Mouse (Mus musculus) left cerebral cortex, postnatal 25 days (tissue): ENCODE results near the gene Abca4. TPM values are rescaled to one million over a fixed set of nuclear protein-coding genes. Genes with fewer than 3 reads are reported as not detected.
A peak's percentile ranks its signal among the peaks of the same experiment; 100 is the strongest.

Experiments used
- DNase-seq, 2 experiments: peaks; one replicate each; pipeline ENCODE4 v3.0.0; 2022; ENCODE audit warnings: low spot score in 2 of 2, mixed read lengths in 1 of 2
- intact Hi-C: fragments of 180-260 bp; cut with DNase I; formaldehyde crosslinking; loops from one replicate; pipeline ENCODE4 v1.15.1; 2025
- total RNA-seq, 2 experiments: library from RNA; stranded (reverse); gene quantifications; 2 replicates each; pipeline ENCODE4 v1.2.3; 2021

The Abca4 gene
- total RNA-seq, 2 experiments from 2014 or later = 2.8 to 3.4 TPM

- DNase-seq = no peak
- intact Hi-C loops = no loop called here
These were observed 57.8 kb downstream of the Abca4 start for GRCm38 (mm10) chr3:122102091-122102490.

- intact Hi-C loops = loop anchor here (2.0 kb wide), 2 partner anchors 137 to 219 kb away; no protein-coding TSS in a partner anchor
- peak; percentile 61 to 69 for DNase-seq
These were observed 59.9 kb downstream of the Abca4 start for GRCm38 (mm10) chr3:122103864-122104808.

- no peak for DNase-seq
- intact Hi-C loops = no loop called here
These were observed 62.7 kb downstream of the Abca4 start for GRCm38 (mm10) chr3:122106920-122107319.

GRCm38 (mm10) chr3:122107643-122108194, 63.5 kb downstream of the Abca4 start:
- no peak for DNase-seq
- intact Hi-C loops = no loop called here

- DNase-seq = no peak
These were observed 65.2 kb downstream of the Abca4 start for GRCm38 (mm10) chr3:122109461-122109860.

GRCm38 (mm10) chr3:122111141-122111981, 67.1 kb downstream of the Abca4 start:
- intact Hi-C loops = no loop called here

More at GRCm38 (mm10) chr3:122109461-122109860, 65.2 kb downstream of the Abca4 start:
- intact Hi-C loops = no loop called here

GRCm38 (mm10) chr3:122118651-122119214, 74.5 kb downstream of the Abca4 start:
- intact Hi-C loops = no loop called here
- no peak for DNase-seq

More at GRCm38 (mm10) chr3:122111141-122111981, 67.1 kb downstream of the Abca4 start:
- DNase-seq = no peak

GRCm38 (mm10) chr3:122119733-122120132, 75.5 kb downstream of the Abca4 start:
- intact Hi-C loops = loop anchor here (5.0 kb wide), 1 partner anchor 152 kb away; no protein-coding TSS in a partner anchor
- DNase-seq = no peak

- no peak for DNase-seq
- intact Hi-C loops = loop anchor here (5.0 kb wide), 1 partner anchor 153 kb away; no protein-coding TSS in a partner anchor
These were observed 76.0 kb downstream of the Abca4 start for GRCm38 (mm10) chr3:122120217-122120616.

- intact Hi-C loops = loop anchor here (1.0 to 5.0 kb wide), 2 partner anchors 155 to 237 kb away; no protein-coding TSS in a partner anchor
- peak; percentile 83 to 89 for DNase-seq
These were observed 78.0 kb downstream of the Abca4 start for GRCm38 (mm10) chr3:122122127-122122663.

- intact Hi-C loops = loop anchor here (1.0 to 5.0 kb wide), 2 partner anchors 156 to 238 kb away; no protein-coding TSS in a partner anchor
- DNase-seq = no peak
These were observed 78.6 kb downstream of the Abca4 start for GRCm38 (mm10) chr3:122122838-122123237.

- DNase-seq = no peak
- intact Hi-C loops = no loop called here
These were observed 84.8 kb downstream of the Abca4 start for GRCm38 (mm10) chr3:122128999-122129493.

- intact Hi-C loops = loop anchor here (10.0 kb wide), 1 partner anchor 586 kb away; no protein-coding TSS in a partner anchor
- DNase-seq = peak in 1 of 2 experiments; percentile 30
These were observed 86.5 kb downstream of the Abca4 start for GRCm38 (mm10) chr3:122130771-122131170.

GRCm38 (mm10) chr3:122131633-122132032, 87.4 kb downstream of the Abca4 start:
- no peak for DNase-seq
- intact Hi-C loops = loop anchor here (10.0 kb wide), 1 partner anchor 587 kb away; no protein-coding TSS in a partner anchor

- intact Hi-C loops = loop anchor here (10.0 kb wide), 1 partner anchor 588 kb away; no protein-coding TSS in a partner anchor
- DNase-seq = no peak
These were observed 89.0 kb downstream of the Abca4 start for GRCm38 (mm10) chr3:122133255-122133654.

- DNase-seq = no peak
- intact Hi-C loops = loop anchor here (10.0 kb wide), 1 partner anchor 589 kb away; no protein-coding TSS in a partner anchor
These were observed 89.6 kb downstream of the Abca4 start for GRCm38 (mm10) chr3:122133840-122134239.

GRCm38 (mm10) chr3:122140589-122141400, 96.6 kb downstream of the Abca4 start:
- intact Hi-C loops = loop anchor here (1.0 kb wide), 1 partner anchor 255 kb away; no protein-coding TSS in a partner anchor
- peak; percentile 37 to 45 for DNase-seq
